8 mouse cellular contexts compared by ENCODE assay signal in genomic region chr3:110250839-110251700, GRCm38 (mm10). TPM values are rescaled to one million over a fixed set of nuclear protein-coding genes. Genes with fewer than 3 reads are reported as not detected.
A peak's percentile ranks its signal among the peaks of the same experiment; 100 is the strongest.
DNase-seq lines count a peak whose midpoint lies in the region; ATAC-seq and TF ChIP-seq lines count a peak whose summit lies in the region.

Gene Prmt6 (minus strand): TSS chr3:110250998.

- no peaks in the 10 kb centered on the region; the same call in 1 of the 2 replicates for H3K4me1 ChIP-seq in cerebellum, adult 2 months (ENCODE audit: control insufficient read depth, insufficient read depth, low read length)
- peaks cover 16% of the 10 kb centered on the region for H3K4me1 ChIP-seq in forebrain, embryonic 16.5 days (replicated peaks; ENCODE audit: control insufficient read depth, insufficient read depth, low read length)
- no peaks in the 10 kb centered on the region for H3K4me1 ChIP-seq in olfactory bulb, adult 2 months (ENCODE audit: control insufficient read depth, insufficient read depth, low read length)

- 19% methylated on average over 38 of the region's 38 CpGs for WGBS in cerebellum, adult 2 months
- WGBS in forebrain, embryonic 16.5 days: 19% methylated on average over 37 of the region's 38 CpGs
- WGBS in olfactory bulb, adult 2 months: 20% methylated on average over 38 of the region's 38 CpGs

- H3K27me3 ChIP-seq in cerebellum, adult 2 months (ENCODE audit: control insufficient read depth, insufficient read depth, low read length): no peaks in the 10 kb centered on the region
- no peaks in the 10 kb centered on the region for H3K27me3 ChIP-seq in forebrain, embryonic 16.5 days (replicated peaks; ENCODE audit: control insufficient read depth, insufficient read depth, low read length)

- intact Hi-C loops in heart, postnatal 36 days (cut with DNase I): no loop called here

- peak within 1 kb of the TSS; percentile 99 for H3K9ac ChIP-seq in forebrain, embryonic 16.5 days (replicated peaks; ENCODE audit: low read depth, low read length)

- peak within 1 kb of the TSS; percentile 84 for H3K4me3 ChIP-seq in cerebellum, adult 2 months (replicated peaks; ENCODE audit: insufficient read depth, low read depth, low read length)
- peak within 1 kb of the TSS; percentile 99 for H3K4me3 ChIP-seq in forebrain, embryonic 16.5 days (replicated peaks; ENCODE audit: low read length)
- H3K4me3 ChIP-seq in olfactory bulb, adult 2 months (ENCODE audit: insufficient read depth, low read depth, low read length): peak within 1 kb of the TSS; percentile 82

- ATAC-seq in forebrain, embryonic 16.5 days: peak; percentile 97

- peak within 1 kb of the TSS; percentile 61 for H3K4me2 ChIP-seq in forebrain, embryonic 16.5 days (ENCODE audit: low read length)

- TF ChIP-seq POLR2A in cerebellum, adult 2 months (IDR thresholded peaks at IDR 0.05; ENCODE audit: borderline replicate concordance, insufficient read depth, low read length): peak; percentile 58; the same call in 1 of the 2 replicates
- TF ChIP-seq POLR2A in olfactory bulb, adult 2 months (IDR thresholded peaks at IDR 0.05; ENCODE audit: insufficient read depth, low read depth, low read length): peak; percentile 81

- peak; percentile 88 for DNase-seq in Muller cell, postnatal 12 days (ENCODE audit: inconsistent ontology term)
- DNase-seq in cerebellum, adult 2 months: peak; percentile 91 to 92
- peak; percentile 90 to 92 for DNase-seq in heart, postnatal 36 days
- DNase-seq in layer of hippocampus, adult 18-20 months (ENCODE audit: low spot score in 2 of 2): peak; percentile 90 to 95
- DNase-seq in lung, adult 18-20 months: peak; percentile 91 to 92
- peak; percentile 85 to 87 for DNase-seq in thymus, postnatal 10 days (ENCODE audit: low spot score in 2 of 2)

- peaks cover 12% of the 10 kb centered on the region for H3K36me3 ChIP-seq in forebrain, embryonic 16.5 days (ENCODE audit: control insufficient read depth, insufficient read depth)

- no peak for TF ChIP-seq CTCF in cerebellum, adult 2 months (IDR thresholded peaks at IDR 0.05; ENCODE audit: borderline replicate concordance, insufficient read depth, low read depth, low read length)
- TF ChIP-seq CTCF in olfactory bulb, adult 2 months (IDR thresholded peaks at IDR 0.05; ENCODE audit: insufficient read depth, low read depth, low read length): no peak

- peak within 1 kb of the TSS; percentile 77 for H3K27ac ChIP-seq in cerebellum, adult 2 months (ENCODE audit: insufficient read depth, low read length)
- H3K27ac ChIP-seq in forebrain, embryonic 16.5 days (ENCODE audit: low read length): peak within 1 kb of the TSS; percentile 96
- H3K27ac ChIP-seq in olfactory bulb, adult 2 months (ENCODE audit: insufficient read depth, low read depth, low read length): peak within 1 kb of the TSS; percentile 56

- H3K9me3 ChIP-seq in forebrain, embryonic 16.5 days (ENCODE audit: control insufficient read depth, low read length): no peaks in the 10 kb centered on the region

RNA-seq across cellular contexts. Expression of gene Prmt6, which starts in this region (rescaled TPM):
- polyA plus RNA-seq in cerebellum, adult 2 months (2012; rRNA removed): 16.7 and 17.3 TPM in 2 replicates
- 20.2 and 24.0 TPM in 2 replicates for polyA plus RNA-seq in forebrain, embryonic 16.5 days (2015; fragmentation: Nextera tagmentation; extraction: Ambion mirVana)
- total RNA-seq in heart, postnatal 36 days (2021): 1 to 10 TPM; 3.7 to 3.9 TPM
- 10 to 100 TPM; 14.4 to 15.9 TPM for total RNA-seq in layer of hippocampus, adult 18-20 months (2021)
- polyA plus RNA-seq in olfactory bulb, adult 2 months (2012; ENCODE audit: insufficient read depth, insufficient read length, low replicate concordance, missing spikeins): not detected in 2 replicates

Comparison
In these comparisons a context has a peak if more than half of its experiments do, and no peak if none do; other contexts are left out.
1. Peak in every context shown above with its lines: DNase-seq, ATAC-seq, H3K4me3 ChIP-seq and H3K27ac ChIP-seq.
2. RNA of gene Prmt6 (polyA plus RNA-seq): 20.2 to 24.0 TPM in forebrain, embryonic 16.5 days and 16.7 to 17.3 TPM in cerebellum, adult 2 months; not detected in olfactory bulb, adult 2 months; every median in the first group is over 10 times any median in the second.